Mouse (Mus musculus) stomach, embryonic 16.5 days (tissue): ENCODE data around the gene Zc3h12a. TPM values are rescaled to one million over a fixed set of nuclear protein-coding genes. Genes with fewer than 3 reads are reported as not detected.

Experiments
- ATAC-seq: fragments of 200-750 bp; cut with Nextera tagmentation; 2 replicates; pipeline ENCODE4 v1.8.0; 2017; ENCODE audit warnings: moderate number of reproducible peaks, moderate TSS enrichment; ENCODE audit not compliant: insufficient read depth, low FRiP score
- H3K27ac ChIP-seq: fragments of 300-500 bp; sonication (generic); 2 replicates; pipeline ENCODE4 v1.5.1; 2014; ENCODE audit warnings: low read length
- H3K27me3 ChIP-seq: fragments of 300-500 bp; sonication (generic); 2 replicates; pipeline ENCODE4 v1.6.1; 2014; ENCODE audit warnings: low read length, control low read depth, mixed read lengths; ENCODE audit not compliant: control insufficient read depth, insufficient read depth
- H3K36me3 ChIP-seq: fragments of 300-500 bp; sonication (generic); 2 replicates; pipeline ENCODE4 v1.6.1; 2014; ENCODE audit warnings: low read length; ENCODE audit not compliant: control insufficient read depth, insufficient read depth
- H3K4me1 ChIP-seq: fragments of 300-500 bp; sonication (generic); 2 replicates; pipeline ENCODE4 v1.6.1; 2014; ENCODE audit warnings: low read length, control low read depth, mixed read lengths; ENCODE audit not compliant: control insufficient read depth, insufficient read depth
- H3K4me2 ChIP-seq: fragments of 300-500 bp; sonication (generic); 2 replicates; pipeline ENCODE4 v1.6.1; 2014; ENCODE audit warnings: low read depth, low read length, mixed read lengths
- H3K4me3 ChIP-seq: fragments of 300-500 bp; sonication (generic); replicated peaks from 2 replicates; pipeline ENCODE4 v1.5.1; 2014; ENCODE audit warnings: mild to moderate bottlenecking, low read length
- H3K9ac ChIP-seq: fragments of 300-500 bp; sonication (generic); 2 replicates; pipeline ENCODE4 v1.6.1; 2014; ENCODE audit warnings: low read length
- H3K9me3 ChIP-seq: fragments of 300-500 bp; sonication (generic); replicated peaks from 2 replicates; pipeline ENCODE4 v1.6.1; 2016; ENCODE audit warnings: low read length, control low read depth; ENCODE audit not compliant: control insufficient read depth
- WGBS: fragments of 180-500 bp; shearing (Covaris S2); extraction: QIAGEN DNeasy Blood & Tissue Kit; methylation state at CpG from one replicate; pipeline ENCODE4 v1.1.7; 2014; 5-methylcytosine and 5-hydroxymethylcytosine counted together
- polyA plus RNA-seq: library from polyadenylated mRNA; unstranded; fragments of >200 nt; fragmentation: Nextera tagmentation; extraction: Ambion mirVana; gene quantifications from 2 replicates; pipeline ENCODE4 v1.2.1, GENCODE M21; 2015

The Zc3h12a gene
- polyA plus RNA-seq = 1.6 and 2.1 TPM in 2 replicates

DNA sequence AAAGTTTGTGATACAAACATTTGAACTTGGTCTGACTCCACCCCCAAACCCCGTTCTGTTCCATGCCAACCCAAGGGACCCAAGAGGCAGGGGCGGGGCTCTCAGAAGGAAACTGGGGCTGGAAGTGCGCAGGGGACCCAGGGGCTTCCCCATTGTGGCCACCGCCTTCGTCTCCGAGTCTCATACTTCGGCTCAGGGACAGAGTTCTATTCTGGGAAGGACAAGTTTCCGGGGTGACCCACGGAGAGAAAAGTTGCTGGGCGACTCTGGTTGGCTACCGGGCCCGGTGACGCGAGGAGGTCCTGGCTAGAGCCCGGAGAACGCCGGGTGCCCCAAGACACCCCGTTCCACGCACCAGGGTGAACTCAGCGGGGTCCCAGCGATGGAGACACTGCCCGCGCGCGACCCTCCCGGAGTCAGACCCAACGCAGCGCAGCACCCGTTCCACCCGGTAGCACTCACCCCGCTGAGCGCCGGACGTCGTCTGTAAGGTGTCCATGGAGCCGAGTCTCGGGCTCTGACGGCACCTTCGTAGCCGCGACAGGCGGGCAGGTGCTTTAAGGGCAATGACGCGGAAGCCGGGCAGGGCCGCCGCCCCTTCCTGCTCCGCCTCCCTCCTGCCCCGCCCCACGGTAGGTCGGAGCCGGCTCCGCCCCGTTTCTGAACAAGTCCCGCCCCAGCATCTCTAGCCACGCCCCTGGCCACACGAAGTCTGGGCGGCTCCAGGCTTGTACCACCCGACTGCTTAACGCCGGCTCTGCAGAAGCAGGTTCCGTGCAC, at the start of gene Zc3h12a:
Gene Zc3h12a (minus strand): TSS at position 536 of the 780 bp plus-strand sequence.
- no peaks in the 10 kb centered on the region for H3K9me3 ChIP-seq
- H3K9ac ChIP-seq = peak within 1 kb of the TSS; percentile 79
- H3K4me1 ChIP-seq = peaks cover 29% of the 10 kb centered on the region
- peak within 1 kb of the TSS; percentile 97 for H3K4me2 ChIP-seq
- 1% methylated on average over 62 of the region's 62 CpGs for WGBS
- H3K27ac ChIP-seq = peak within 1 kb of the TSS; percentile 94
- H3K4me3 ChIP-seq = peak within 1 kb of the TSS; percentile 82
- no peaks in the 10 kb centered on the region for H3K36me3 ChIP-seq
- no peaks in the 10 kb centered on the region for H3K27me3 ChIP-seq
- ATAC-seq = peak; percentile 92

DNA sequence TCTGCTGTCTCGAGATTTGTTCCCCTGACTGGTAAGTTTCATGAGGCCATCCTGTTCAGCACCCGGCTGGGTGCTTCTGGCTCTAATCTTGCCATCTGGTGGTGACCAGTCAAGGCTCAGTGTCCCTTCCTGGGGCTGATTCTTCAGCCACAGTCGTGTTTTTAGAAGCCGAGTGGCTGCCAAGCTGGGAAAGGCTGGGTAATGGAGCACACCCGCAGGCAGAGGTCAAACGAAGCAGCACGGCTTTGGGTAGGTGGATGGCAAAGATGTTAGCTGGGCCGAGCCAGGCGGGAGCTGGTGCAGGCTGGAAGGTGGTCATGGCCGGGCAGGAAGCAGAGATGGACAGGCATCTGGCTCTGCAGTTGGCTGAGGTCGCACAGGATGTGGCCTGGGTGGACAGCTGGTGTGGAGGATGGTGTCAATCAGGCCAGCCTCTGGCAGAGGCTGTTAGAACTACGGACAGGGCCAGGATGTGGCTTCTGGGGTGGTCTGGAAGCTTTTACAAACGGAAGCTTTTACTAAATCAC, 49.1 kb upstream of the Zc3h12a start:
- no peak overlapping the region for H3K4me2 ChIP-seq
- H3K4me1 ChIP-seq = 0 out of 2 replicates have a peak, but pooled peaks cover 2% of the 10 kb centered on the region
- H3K27me3 ChIP-seq = no peaks in the 10 kb centered on the region
- ATAC-seq = no peak
- H3K9me3 ChIP-seq = no peaks in the 10 kb centered on the region
- WGBS = 30% methylated on average over 13 of the region's 13 CpGs
- H3K36me3 ChIP-seq = no peaks in the 10 kb centered on the region
- no peak overlapping the region for H3K4me3 ChIP-seq
- no peak overlapping the region for H3K27ac ChIP-seq
- no peak overlapping the region for H3K9ac ChIP-seq

- Histone ChIP-seq H3K9me3 (no peaks in the 10 kb centered on the region), H3K36me3 (no peaks in the 10 kb centered on the region), H3K27ac (no peak overlapping the region), H3K4me1 (0 out of 2 replicates have a peak, but pooled peaks cover 2% of the 10 kb centered on the region), H3K4me3 (no peak overlapping the region), H3K9ac (no peak overlapping the region), H3K27me3 (no peaks in the 10 kb centered on the region), H3K4me2 (no peak overlapping the region)
- 78% methylated on average over 5 of the region's 5 CpGs for WGBS
- no peak for ATAC-seq
Observed at GRCm38 (mm10) chr4:125176190-125176589, 48.5 kb upstream of the Zc3h12a start.

GRCm38 (mm10) chr4:125175591-125175990, 48.0 kb upstream of the Zc3h12a start:
- no peaks in the 10 kb centered on the region for H3K9me3 ChIP-seq
- H3K4me1 ChIP-seq = 0 out of 2 replicates have a peak, but pooled peaks cover 2% of the 10 kb centered on the region
- no peak overlapping the region for H3K4me2 ChIP-seq
- no peaks in the 10 kb centered on the region for H3K36me3 ChIP-seq
- no peak overlapping the region for H3K4me3 ChIP-seq
- no peak overlapping the region for H3K9ac ChIP-seq
- WGBS = 64% methylated on average over 2 of the region's 2 CpGs
- H3K27me3 ChIP-seq = no peaks in the 10 kb centered on the region
- ATAC-seq = no peak
- no peak overlapping the region for H3K27ac ChIP-seq

DNA sequence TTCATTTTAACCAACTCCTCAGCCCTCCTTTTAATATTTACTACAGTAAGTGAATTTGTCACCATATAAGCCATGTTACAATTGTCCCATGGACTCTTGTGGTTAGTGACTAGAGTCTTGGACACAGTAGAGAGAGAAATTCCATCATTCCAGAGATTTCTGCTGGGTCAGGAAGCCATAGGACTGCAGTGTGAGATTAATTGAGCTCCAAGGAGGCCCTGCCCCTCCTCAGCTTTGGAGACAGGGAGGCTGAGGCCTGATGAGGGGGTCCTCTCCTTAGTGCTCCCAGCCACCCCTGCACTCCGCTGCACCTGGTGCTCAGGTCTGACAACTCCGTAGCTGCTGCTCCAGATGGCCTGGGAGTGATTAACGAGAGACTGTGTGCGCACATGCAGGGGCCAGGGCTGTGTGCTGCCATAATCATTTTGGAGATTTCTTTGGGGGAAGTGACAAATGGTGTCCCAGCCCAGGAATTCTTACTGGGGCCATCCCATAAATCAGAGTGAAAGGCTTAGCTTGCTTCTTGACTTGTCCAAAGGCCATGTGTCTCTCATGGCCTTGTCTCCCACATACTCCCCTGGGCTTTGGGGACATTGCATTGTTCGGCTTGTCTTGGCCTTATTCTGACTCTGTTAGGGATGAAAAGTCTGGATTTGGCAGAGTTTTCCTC, 47.0 kb upstream of the Zc3h12a start:
- Histone ChIP-seq H3K9ac (no peak overlapping the region), H3K4me3 (no peak overlapping the region), H3K4me2 (no peak overlapping the region), H3K27me3 (no peaks in the 10 kb centered on the region), H3K4me1 (0 out of 2 replicates have a peak, but pooled peaks cover 2% of the 10 kb centered on the region), H3K36me3 (no peaks in the 10 kb centered on the region), H3K27ac (no peak overlapping the region), H3K9me3 (no peaks in the 10 kb centered on the region)
- WGBS = 42% methylated on average over 5 of the region's 5 CpGs
- no peak for ATAC-seq

GRCm38 (mm10) chr4:125173150-125173549, 45.5 kb upstream of the Zc3h12a start:
- ATAC-seq = no peak
- no peaks in the 10 kb centered on the region for H3K9me3 ChIP-seq
- 0 out of 2 replicates have a peak, but pooled peaks cover 2% of the 10 kb centered on the region for H3K4me1 ChIP-seq
- WGBS = 78% methylated on average over 5 of the region's 5 CpGs
- H3K36me3 ChIP-seq = no peaks in the 10 kb centered on the region
- H3K9ac ChIP-seq = no peak overlapping the region
- no peak overlapping the region for H3K4me2 ChIP-seq
- H3K4me3 ChIP-seq = no peak overlapping the region
- no peaks in the 10 kb centered on the region for H3K27me3 ChIP-seq
- H3K27ac ChIP-seq = no peak overlapping the region

- no peak overlapping the region for H3K9ac ChIP-seq
- 80% methylated on average over 13 of the region's 13 CpGs for WGBS
- 0 out of 2 replicates have a peak, but pooled peaks cover 2% of the 10 kb centered on the region for H3K4me1 ChIP-seq
- no peak overlapping the region for H3K4me2 ChIP-seq
- no peaks in the 10 kb centered on the region for H3K36me3 ChIP-seq
- H3K9me3 ChIP-seq = no peaks in the 10 kb centered on the region
- no peak overlapping the region for H3K4me3 ChIP-seq
- no peak for ATAC-seq
- no peaks in the 10 kb centered on the region for H3K27me3 ChIP-seq
- H3K27ac ChIP-seq = no peak overlapping the region
Observed at GRCm38 (mm10) chr4:125172736-125173135, 45.1 kb upstream of the Zc3h12a start.

GRCm38 (mm10) chr4:125167723-125168122, 40.1 kb upstream of the Zc3h12a start:
- Histone ChIP-seq H3K4me3 (no peak overlapping the region), H3K9ac (no peak overlapping the region), H3K4me2 (no peak overlapping the region), H3K9me3 (no peaks in the 10 kb centered on the region), H3K36me3 (no peaks in the 10 kb centered on the region), H3K27me3 (no peaks in the 10 kb centered on the region), H3K4me1 (no peaks in the 10 kb centered on the region), H3K27ac (no peak overlapping the region)
- WGBS = 68% methylated on average over 1 of the region's 1 CpGs
- no peak for ATAC-seq

- no peak for ATAC-seq
- 84% methylated on average over 6 of the region's 6 CpGs for WGBS
Observed at GRCm38 (mm10) chr4:125164861-125165260, 37.2 kb upstream of the Zc3h12a start.

More at GRCm38 (mm10) chr4:125164861-125165260, 37.2 kb upstream of the Zc3h12a start:
- Histone ChIP-seq H3K27me3 (no peaks in the 10 kb centered on the region), H3K4me1 (no peaks in the 10 kb centered on the region; the same call in 1 of the 2 replicates), H3K9me3 (no peaks in the 10 kb centered on the region), H3K9ac (no peak overlapping the region), H3K27ac (no peak overlapping the region), H3K4me2 (no peak overlapping the region), H3K36me3 (no peaks in the 10 kb centered on the region), H3K4me3 (no peak overlapping the region)
